Mouse (Mus musculus): Measurements from ENCODE around the gene Olfr464. TPM values are rescaled to one million over a fixed set of nuclear protein-coding genes. Genes with fewer than 3 reads are reported as not detected.

Olfr464 gene
- total and polyA plus RNA-seq, 3 experiments, result not detected

DNA sequence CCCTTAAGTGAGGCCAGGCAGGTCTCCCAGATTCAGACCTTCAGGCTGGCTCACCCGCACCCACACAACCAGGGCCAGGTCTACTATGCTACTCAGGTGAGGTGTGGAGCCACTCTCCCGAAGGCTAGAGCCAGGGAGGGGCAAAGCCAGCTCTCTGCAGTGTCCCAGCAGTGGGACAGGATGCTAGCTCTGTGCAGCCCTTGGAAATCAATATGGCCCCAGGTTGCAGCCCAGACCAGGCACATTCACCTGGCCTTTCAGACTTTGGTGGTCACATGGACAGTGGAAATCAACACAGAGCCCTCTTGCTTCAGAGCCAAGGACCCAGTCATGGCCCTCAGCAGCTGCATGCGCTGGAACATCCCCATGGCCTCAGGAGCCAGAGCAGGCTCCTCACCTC, 16.4 kb downstream of the Olfr464 start:
- Histone ChIP-seq H3K4me1 (ENCODE audit: insufficient read depth, low read depth, low read length) (no peaks in the 10 kb centered on the region), H3K9me3 (replicated peaks) (no peaks in the 10 kb centered on the region), H3K4me3 (ENCODE audit: low read depth, low read length) (no peak overlapping the region), H3K27me3 (ENCODE audit: insufficient read depth, low read length) (peaks cover 12% of the 10 kb centered on the region), H3K36me3 (replicated peaks) (no peaks in the 10 kb centered on the region)
- DNase-seq (ENCODE audit: low spot score) (no peak), ATAC-seq (ENCODE audit: extremely low read depth, insufficient number of reproducible peaks, low FRiP score, poor library complexity, severe bottlenecking) (no peak)
- TF ChIP-seq GATA2 (IDR thresholded peaks at IDR 0.05; ENCODE audit: borderline replicate concordance, low read depth, low read length) (no peak), GATA1 (IDR thresholded peaks at IDR 0.05; ENCODE audit: borderline replicate concordance, low read length) (no peak), CTCF (IDR thresholded peaks at IDR 0.05; ENCODE audit: low read depth, low read length) (no peak), TAL1 (conservative IDR thresholded peaks at IDR 0.05; ENCODE audit: low read depth, low read length) (no peak), POLR2AphosphoS5 (IDR thresholded peaks at IDR 0.05; ENCODE audit: insufficient replicate concordance, low read depth, low read length) (no peak)

DNA sequence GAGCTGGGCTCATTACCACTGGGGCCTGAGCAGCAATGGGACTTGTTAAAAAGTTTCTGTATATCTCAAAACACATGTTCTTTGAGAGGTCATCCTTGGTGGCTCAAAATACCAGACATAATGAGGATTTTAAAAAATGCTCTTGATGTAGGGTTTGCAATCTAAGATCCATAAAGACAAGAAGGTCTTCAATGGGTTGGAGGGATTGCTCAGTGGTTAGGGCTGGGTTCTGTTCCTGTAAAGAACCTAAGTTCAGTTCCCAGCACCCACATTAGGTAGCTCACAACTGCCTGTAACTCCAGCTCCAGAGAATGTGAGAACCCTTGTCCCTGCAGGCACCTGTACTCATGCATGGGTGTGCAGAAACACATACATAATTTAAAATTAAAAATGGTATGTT, 23.5 kb downstream of the Olfr464 start, which contains the start of gene Olfr463:
Gene Olfr463 (minus strand): TSS at position 101 of the 400 bp plus-strand sequence.
- H3K36me3 ChIP-seq (replicated peaks), result no peaks in the 10 kb centered on the region
- peaks cover 22% of the 10 kb centered on the region for H3K27me3 ChIP-seq (ENCODE audit: insufficient read depth, low read length)
- no peak for DNase-seq (ENCODE audit: low spot score)
- no peak within 1 kb of the TSS for H3K4me3 ChIP-seq (ENCODE audit: low read depth, low read length)
- TF ChIP-seq GATA1 (IDR thresholded peaks at IDR 0.05; ENCODE audit: borderline replicate concordance, low read length) (no peak), CTCF (IDR thresholded peaks at IDR 0.05; ENCODE audit: low read depth, low read length) (no peak), GATA2 (IDR thresholded peaks at IDR 0.05; ENCODE audit: borderline replicate concordance, low read depth, low read length) (no peak)
- no peak for ATAC-seq (ENCODE audit: extremely low read depth, insufficient number of reproducible peaks, low FRiP score, poor library complexity, severe bottlenecking)
- no peaks in the 10 kb centered on the region for H3K4me1 ChIP-seq (ENCODE audit: insufficient read depth, low read depth, low read length)
- no peaks in the 10 kb centered on the region for H3K9me3 ChIP-seq (replicated peaks)

DNA sequence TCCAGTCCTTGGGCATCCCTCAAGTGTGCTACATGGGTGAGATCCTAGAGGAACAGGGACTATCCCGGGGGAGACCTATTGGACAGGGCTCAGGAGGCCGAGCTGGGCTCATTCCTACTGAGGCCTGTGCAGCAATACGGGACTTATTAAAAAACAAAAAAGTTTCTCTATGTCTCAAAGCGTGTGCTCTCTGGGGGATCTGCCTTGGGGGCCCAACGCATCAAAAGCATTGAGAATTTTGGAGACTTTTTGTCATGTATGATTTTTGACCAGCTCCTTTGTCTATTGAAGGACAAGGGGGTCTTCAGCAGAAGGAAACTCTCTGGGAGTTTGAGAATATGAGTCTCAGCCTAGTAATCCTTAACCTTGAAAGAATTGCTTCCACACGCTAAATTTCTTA, 28.6 kb downstream of the Olfr464 start, which contains the start of gene Olfr462:
Gene Olfr462 (minus strand): TSS at position 101 of the 400 bp plus-strand sequence.
- no peaks in the 10 kb centered on the region for H3K4me1 ChIP-seq (ENCODE audit: insufficient read depth, low read depth, low read length)
- ATAC-seq (ENCODE audit: extremely low read depth, insufficient number of reproducible peaks, low FRiP score, poor library complexity, severe bottlenecking) (no peak), DNase-seq (ENCODE audit: low spot score) (no peak)
- H3K27me3 ChIP-seq (ENCODE audit: insufficient read depth, low read length), result peaks cover 20% of the 10 kb centered on the region
- TF ChIP-seq TAL1 (conservative IDR thresholded peaks at IDR 0.05; ENCODE audit: low read depth, low read length) (no peak), GATA2 (IDR thresholded peaks at IDR 0.05; ENCODE audit: borderline replicate concordance, low read depth, low read length) (no peak), GATA1 (IDR thresholded peaks at IDR 0.05; ENCODE audit: borderline replicate concordance, low read length) (no peak), CTCF (IDR thresholded peaks at IDR 0.05; ENCODE audit: low read depth, low read length) (no peak), POLR2AphosphoS5 (IDR thresholded peaks at IDR 0.05; ENCODE audit: insufficient replicate concordance, low read depth, low read length) (no peak)
- no peaks in the 10 kb centered on the region for H3K9me3 ChIP-seq (replicated peaks)
- H3K36me3 ChIP-seq (replicated peaks), result no peaks in the 10 kb centered on the region
- H3K4me3 ChIP-seq (ENCODE audit: low read depth, low read length), result no peak within 1 kb of the TSS

DNA sequence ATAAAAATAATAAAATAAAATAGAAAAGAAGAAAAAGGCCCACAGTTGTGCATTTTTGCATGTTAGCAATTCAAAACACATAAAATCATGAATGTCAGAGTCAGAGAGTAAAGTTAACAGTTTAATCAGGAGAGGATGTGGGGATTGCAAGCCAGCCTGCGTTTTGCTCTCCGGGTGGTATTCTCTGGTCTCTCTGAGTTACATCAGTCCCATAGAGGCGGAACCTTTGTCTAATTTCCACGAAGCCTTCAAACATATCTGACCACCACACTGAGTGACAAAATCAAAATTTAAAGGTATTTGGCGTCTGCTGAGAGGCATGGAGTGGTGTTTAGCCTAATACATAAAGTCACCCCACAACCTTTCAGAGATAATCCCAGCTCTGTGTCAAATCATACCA, 35.9 kb downstream of the Olfr464 start:
- H3K9me3 ChIP-seq (replicated peaks), result no peaks in the 10 kb centered on the region
- no peak for ATAC-seq (ENCODE audit: extremely low read depth, insufficient number of reproducible peaks, low FRiP score, poor library complexity, severe bottlenecking)
- no peaks in the 10 kb centered on the region for H3K4me1 ChIP-seq (ENCODE audit: insufficient read depth, low read depth, low read length)
- peaks cover 23% of the 10 kb centered on the region for H3K27me3 ChIP-seq (ENCODE audit: insufficient read depth, low read length)
- no peak overlapping the region for H3K4me3 ChIP-seq (ENCODE audit: low read depth, low read length)
- TF ChIP-seq POLR2AphosphoS5 (IDR thresholded peaks at IDR 0.05; ENCODE audit: insufficient replicate concordance, low read depth, low read length), result no peak
- TF ChIP-seq GATA2 (IDR thresholded peaks at IDR 0.05; ENCODE audit: borderline replicate concordance, low read depth, low read length), result no peak
- no peak for TF ChIP-seq GATA1 (IDR thresholded peaks at IDR 0.05; ENCODE audit: borderline replicate concordance, low read length)
- TF ChIP-seq CTCF (IDR thresholded peaks at IDR 0.05; ENCODE audit: low read depth, low read length), result no peak
- no peak for TF ChIP-seq TAL1 (conservative IDR thresholded peaks at IDR 0.05; ENCODE audit: low read depth, low read length)
- H3K36me3 ChIP-seq (replicated peaks), result no peaks in the 10 kb centered on the region
- no peak for DNase-seq (ENCODE audit: low spot score)

DNA sequence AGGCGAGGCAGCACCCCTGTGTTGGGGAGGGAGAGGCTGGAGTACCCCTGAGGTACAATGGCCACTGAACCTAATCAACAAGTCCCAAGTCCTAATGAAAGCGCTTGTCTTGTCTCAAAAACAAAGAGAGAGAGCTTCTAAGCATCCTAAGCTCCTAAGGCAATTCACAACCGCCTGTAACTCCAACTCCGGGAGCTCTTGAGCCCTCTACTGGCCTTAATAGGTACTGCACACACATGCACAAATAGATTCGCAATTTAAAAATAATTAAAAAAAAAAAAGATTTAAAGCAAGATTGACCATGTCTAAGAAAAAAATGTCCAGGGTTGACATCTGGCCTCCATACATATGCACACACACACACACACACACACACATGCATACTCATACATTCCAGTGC, 37.3 kb downstream of the Olfr464 start:
- no peak for TF ChIP-seq GATA2 (IDR thresholded peaks at IDR 0.05; ENCODE audit: borderline replicate concordance, low read depth, low read length)
- DNase-seq (ENCODE audit: low spot score) (no peak), ATAC-seq (ENCODE audit: extremely low read depth, insufficient number of reproducible peaks, low FRiP score, poor library complexity, severe bottlenecking) (no peak)
- H3K4me3 ChIP-seq (ENCODE audit: low read depth, low read length), result no peak overlapping the region
- peaks cover 25% of the 10 kb centered on the region for H3K27me3 ChIP-seq (ENCODE audit: insufficient read depth, low read length)
- no peaks in the 10 kb centered on the region for H3K36me3 ChIP-seq (replicated peaks)
- no peaks in the 10 kb centered on the region for H3K9me3 ChIP-seq (replicated peaks)
- no peaks in the 10 kb centered on the region for H3K4me1 ChIP-seq (ENCODE audit: insufficient read depth, low read depth, low read length)

DNA sequence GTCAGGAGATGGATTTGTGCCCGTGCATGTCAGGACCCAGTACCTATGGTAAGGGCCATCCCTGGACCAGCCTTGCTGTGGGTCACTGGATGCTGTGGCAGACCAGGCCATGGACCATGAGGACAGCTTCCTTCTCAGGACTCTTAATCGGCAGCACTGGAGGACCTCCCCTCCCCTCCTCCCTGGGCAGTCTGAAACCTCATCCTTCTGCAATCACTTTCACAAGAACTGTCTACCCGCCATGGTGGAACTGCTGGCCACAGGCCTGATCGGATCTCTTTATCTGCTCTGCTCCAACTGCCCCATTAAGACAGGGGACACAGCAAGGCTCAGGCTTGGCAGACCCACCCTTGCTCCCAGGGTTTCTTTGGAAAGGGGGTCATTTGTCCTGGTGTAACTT, 39.1 kb downstream of the Olfr464 start:
- no peaks in the 10 kb centered on the region for H3K4me1 ChIP-seq (ENCODE audit: insufficient read depth, low read depth, low read length)
- peaks cover 32% of the 10 kb centered on the region for H3K27me3 ChIP-seq (ENCODE audit: insufficient read depth, low read length)
- H3K36me3 ChIP-seq (replicated peaks), result no peaks in the 10 kb centered on the region
- H3K4me3 ChIP-seq (ENCODE audit: low read depth, low read length), result no peak overlapping the region
- DNase-seq (ENCODE audit: low spot score), result no peak
- no peaks in the 10 kb centered on the region for H3K9me3 ChIP-seq (replicated peaks)
- TF ChIP-seq POLR2AphosphoS5 (IDR thresholded peaks at IDR 0.05; ENCODE audit: insufficient replicate concordance, low read depth, low read length), result no peak
- no peak for TF ChIP-seq GATA2 (IDR thresholded peaks at IDR 0.05; ENCODE audit: borderline replicate concordance, low read depth, low read length)
- no peak for ATAC-seq (ENCODE audit: extremely low read depth, insufficient number of reproducible peaks, low FRiP score, poor library complexity, severe bottlenecking)

DNA sequence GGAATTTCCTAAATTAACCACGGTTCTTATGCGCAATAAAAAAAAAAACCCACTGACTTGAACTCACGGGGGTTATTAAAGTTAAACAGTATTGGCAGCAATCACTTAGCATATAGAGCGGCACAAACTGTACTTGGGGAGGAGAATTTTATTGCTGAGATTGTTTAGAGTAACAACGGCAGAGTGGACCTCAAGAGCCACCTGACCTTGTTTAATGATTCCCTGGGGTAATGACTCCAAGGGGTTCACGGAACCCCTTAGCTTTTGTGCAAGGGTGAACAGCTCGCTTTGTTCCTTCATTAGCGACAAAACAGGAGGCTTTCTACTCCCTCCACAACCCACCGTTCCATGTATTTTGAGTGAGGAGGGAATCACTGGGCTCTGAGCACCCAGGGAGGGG, 40.9 kb downstream of the Olfr464 start:
- H3K4me1 ChIP-seq (ENCODE audit: insufficient read depth, low read depth, low read length), result no peaks in the 10 kb centered on the region
- peaks cover 33% of the 10 kb centered on the region for H3K27me3 ChIP-seq (ENCODE audit: insufficient read depth, low read length)
- H3K36me3 ChIP-seq (replicated peaks), result no peaks in the 10 kb centered on the region

More for the DNA sequence above, 40.9 kb downstream of the Olfr464 start:
- no peak for TF ChIP-seq TAL1 (conservative IDR thresholded peaks at IDR 0.05; ENCODE audit: low read depth, low read length)
- no peak for TF ChIP-seq GATA2 (IDR thresholded peaks at IDR 0.05; ENCODE audit: borderline replicate concordance, low read depth, low read length)
- ATAC-seq (ENCODE audit: extremely low read depth, insufficient number of reproducible peaks, low FRiP score, poor library complexity, severe bottlenecking) (no peak), DNase-seq (ENCODE audit: low spot score) (no peak)
- no peaks in the 10 kb centered on the region for H3K9me3 ChIP-seq (replicated peaks)
- H3K4me3 ChIP-seq (ENCODE audit: low read depth, low read length), result no peak overlapping the region

All from G1E (cell line).